Mouse (Mus musculus) cerebellum, postnatal 25 days (tissue): ENCODE measurements at regions not wholly inside any gene's neighbourhood (a gene's known extent, or its start where the extent isn't known, plus 50 kb on each side); places are given as distances from the start of the nearest gene placed in this dataset.

Source experiments
- DNase-seq, 2 experiments: peaks; one replicate each; pipeline ENCODE4 v3.0.0; 2021; ENCODE audit warnings: mixed read lengths in 2 of 2

- no peak for DNase-seq
Observed at GRCm38 (mm10) chr4:84177827-84178226, 497.2 kb downstream of the Bnc2 start.

DNA sequence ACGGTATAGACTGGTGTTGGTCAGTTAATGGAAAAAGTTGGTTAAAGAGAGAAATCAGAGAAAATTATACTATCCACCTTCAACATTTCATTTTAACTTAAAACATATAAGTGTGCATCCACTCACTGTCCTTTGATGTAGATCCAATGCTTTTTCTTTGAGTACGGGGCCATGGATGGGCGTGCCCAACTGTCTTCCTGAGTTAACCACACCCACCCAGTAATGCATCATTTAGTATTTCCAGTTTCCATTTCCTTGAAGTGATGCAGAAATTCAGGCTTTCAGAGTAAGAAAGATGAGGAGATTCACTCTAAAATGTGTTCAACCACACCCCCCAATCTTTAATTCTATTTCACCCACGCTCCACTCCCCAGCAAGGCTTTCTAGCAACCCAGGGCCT lies 490.6 kb downstream of the Bnc2 start:
- no peak for DNase-seq

DNA sequence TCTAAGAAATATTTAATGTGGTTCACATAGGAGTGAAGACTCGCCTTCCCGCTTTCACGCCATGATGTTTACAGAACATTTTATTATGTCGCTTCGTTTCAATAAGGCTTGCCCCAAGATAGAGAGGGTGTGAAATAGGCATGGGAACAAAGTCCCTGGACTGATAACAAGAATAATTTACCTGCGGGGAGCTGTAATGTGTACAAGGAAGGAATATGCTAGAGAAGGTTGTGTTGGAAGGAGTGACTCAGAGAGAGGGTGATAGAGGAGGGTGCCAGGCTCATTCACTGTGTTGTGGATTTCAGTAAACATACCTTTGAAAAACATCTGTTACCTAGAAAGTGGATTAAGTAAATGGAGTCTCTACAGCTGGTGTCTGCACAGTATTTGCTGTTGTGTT lies 490.2 kb downstream of the Bnc2 start:
- DNase-seq = no peak

DNA sequence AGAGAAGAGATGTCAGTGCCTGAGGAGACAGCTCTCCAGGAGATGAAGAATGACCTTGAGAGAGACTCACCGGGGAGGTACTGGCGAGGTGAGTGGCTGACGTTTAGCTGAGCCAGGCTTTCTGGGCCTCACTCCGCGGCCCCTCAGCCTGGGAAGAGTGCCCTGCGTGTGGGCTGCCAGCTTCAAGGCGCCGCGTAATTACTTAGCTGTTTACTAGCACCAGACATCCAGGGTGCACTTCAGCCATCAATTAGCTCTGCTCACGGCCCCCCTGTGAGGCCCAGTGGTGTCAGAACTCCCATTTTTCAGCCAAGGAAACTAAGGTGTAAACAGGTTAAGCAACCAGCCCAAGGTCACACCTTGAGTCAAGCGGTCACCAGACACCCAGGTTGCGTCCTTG lies 485.8 kb downstream of the Bnc2 start:
- DNase-seq = no peak

DNA sequence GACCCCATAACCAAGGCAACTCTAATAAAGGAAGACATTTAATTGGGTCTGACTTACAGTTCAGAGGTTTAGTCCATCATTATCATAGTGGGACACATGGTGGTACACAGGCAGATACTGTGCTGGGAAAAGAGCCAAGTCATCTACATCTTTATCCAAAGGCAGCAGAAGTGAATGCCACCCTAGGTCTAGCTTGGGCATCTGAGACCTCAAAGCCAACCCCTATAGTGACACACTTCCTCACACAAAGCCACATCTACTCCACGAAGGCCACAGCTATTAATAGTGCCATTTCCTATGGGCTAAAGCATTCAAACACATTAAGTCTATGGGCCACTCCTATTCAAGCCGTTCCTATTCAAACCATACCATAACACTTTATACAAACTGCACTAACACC lies 483.8 kb downstream of the Bnc2 start:
- no peak for DNase-seq

DNA sequence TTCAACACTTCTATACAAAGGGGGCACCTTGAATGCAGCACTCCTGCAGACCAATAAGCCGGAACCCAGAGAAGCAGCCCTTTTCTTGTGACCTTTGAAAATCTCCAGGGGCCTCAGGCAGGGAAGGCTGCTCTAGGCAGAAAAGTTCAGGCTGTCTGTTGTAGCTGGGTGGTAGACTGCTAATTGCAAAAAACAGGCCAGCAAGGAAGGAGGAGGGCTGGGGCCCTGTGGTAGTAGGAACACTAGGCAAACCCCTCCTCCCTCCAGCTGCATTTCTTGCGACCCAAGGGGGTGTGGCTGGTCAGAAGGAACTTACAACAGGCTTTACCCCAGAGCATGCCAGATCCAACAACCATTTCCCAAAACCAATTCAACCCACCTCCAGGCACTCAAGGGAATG lies 482.8 kb downstream of the Bnc2 start:
- DNase-seq = no peak

GRCm38 (mm10) chr4:84196732-84197131 lies 478.3 kb downstream of the Bnc2 start:
- no peak for DNase-seq

GRCm38 (mm10) chr4:84198176-84198575 lies 476.9 kb downstream of the Bnc2 start:
- DNase-seq = no peak

- peak in 1 of 2 experiments; percentile 8 for DNase-seq
Observed at GRCm38 (mm10) chr4:84199181-84199656, 475.9 kb downstream of the Bnc2 start.

GRCm38 (mm10) chr4:84201001-84201400 lies 474.1 kb downstream of the Bnc2 start:
- no peak for DNase-seq

GRCm38 (mm10) chr4:84202231-84202630 lies 472.8 kb downstream of the Bnc2 start:
- DNase-seq = no peak

GRCm38 (mm10) chr4:84203680-84204079 lies 471.4 kb downstream of the Bnc2 start:
- DNase-seq = no peak

DNA sequence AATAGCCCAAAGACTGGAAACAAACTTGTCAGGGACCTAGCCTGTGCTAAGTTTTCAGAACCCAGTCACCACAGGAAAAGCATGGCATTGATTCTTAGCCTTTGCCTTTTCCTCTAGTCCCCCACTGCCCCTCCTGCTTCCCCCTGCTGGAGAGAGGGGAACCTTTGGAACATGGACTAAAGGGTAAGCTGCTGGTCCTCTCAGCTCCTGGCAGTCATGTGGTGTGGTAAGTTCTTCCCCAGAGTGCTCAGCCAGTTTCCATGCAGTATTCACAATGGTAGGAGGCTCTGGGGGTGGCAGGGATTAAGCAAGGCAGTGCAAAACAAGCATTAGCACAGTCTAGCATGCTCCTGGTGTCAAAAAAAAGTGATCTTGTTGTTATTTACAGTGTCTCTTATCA lies 470.3 kb downstream of the Bnc2 start:
- DNase-seq = no peak

- no peak for DNase-seq
Observed at GRCm38 (mm10) chr4:84208175-84208574, 466.9 kb downstream of the Bnc2 start.

DNA sequence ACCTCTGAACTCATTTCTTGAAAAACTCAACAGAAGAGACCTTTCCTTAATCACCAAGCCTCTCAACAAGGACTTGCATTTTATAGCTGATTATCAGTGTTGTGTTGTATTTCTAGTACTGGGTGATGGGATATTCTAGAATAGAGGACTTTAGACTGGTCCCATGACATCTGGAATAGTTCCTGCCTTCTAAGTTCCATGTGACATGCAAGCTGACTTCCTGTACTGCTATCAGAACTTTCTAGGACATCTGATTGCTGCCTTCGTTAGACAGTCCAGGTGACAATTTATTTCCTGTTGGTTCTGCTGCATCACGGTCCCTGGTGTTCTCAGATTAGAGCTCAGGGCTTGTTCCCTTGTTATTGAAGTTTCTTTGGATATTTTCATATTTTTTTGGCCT lies 465.5 kb downstream of the Bnc2 start:
- DNase-seq = no peak

GRCm38 (mm10) chr4:84211311-84211875 lies 463.7 kb downstream of the Bnc2 start:
- DNase-seq = no peak

DNA sequence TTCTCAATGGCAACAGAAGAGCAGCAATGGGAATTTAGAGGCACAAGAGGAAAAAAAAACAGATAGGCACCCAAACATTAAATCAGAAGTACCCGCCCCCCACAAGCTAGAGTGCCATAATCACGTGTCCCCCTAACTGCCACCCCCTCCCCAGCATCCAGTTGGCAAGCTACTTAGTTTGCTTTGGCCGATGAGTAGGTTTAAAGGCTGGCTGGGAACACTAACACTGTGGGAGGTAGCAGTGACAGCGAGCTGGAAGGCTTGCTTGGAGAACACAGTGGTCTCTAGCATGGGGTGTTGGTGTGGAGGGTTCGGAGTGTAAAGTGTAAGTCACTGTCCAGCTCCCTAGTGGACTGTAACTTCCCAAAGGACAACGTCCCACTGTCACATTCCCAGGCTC lies 463.1 kb downstream of the Bnc2 start:
- no peak for DNase-seq

DNA sequence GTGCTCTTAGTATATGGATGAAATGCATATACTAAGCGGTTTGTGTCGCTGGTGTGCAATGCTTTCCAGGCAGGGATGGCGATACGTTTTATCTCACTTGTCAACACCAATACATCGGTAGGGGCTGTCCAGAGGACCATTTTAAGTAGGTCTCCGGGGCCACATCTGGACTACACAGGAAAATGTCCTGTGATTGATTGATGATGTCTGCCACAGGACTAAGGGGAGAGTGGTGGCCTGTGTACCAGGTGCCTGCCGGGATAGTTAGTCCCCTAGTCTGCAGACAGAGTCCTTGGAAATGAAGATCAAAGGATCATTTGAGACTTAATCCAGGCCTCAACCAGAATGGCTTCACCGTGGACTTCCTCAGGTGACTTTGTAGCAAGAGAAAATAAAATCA lies 460.6 kb downstream of the Bnc2 start:
- DNase-seq = no peak

- no peak for DNase-seq
Observed at GRCm38 (mm10) chr4:84218961-84219360, 456.1 kb downstream of the Bnc2 start.

DNA sequence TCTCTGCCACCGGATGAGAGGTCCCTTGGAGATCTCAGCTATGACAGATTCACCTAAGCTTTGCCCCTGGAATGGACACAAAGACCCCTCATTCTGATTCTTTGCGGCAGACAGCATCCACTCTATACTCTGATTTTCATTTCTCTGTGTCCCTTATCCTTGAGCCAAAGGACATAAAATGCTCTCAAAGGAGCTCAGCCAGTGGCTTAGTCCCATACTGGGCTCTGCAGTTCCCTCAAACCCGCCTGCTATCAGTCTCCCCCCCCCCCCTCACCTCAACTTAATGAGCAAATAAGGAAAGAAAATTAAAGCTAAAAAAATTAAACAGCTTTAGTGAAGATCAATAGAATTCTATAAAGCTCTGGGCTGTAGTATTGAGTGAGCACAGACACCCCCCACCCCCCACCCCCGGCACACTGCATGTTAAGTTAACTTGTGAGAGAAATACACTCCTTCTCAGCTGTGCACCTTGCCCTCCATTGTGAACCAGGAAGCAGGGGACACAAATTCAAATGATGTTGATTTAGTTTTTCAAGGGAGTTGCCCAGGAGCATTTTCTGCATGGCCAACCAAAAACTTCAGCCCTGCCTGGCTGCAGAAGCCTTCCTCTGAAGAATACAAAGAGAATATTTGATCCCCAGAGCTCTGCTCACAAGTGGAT lies 452.9 kb downstream of the Bnc2 start:
- DNase-seq = no peak

- no peak for DNase-seq
Observed at GRCm38 (mm10) chr4:84222805-84223335, 452.2 kb downstream of the Bnc2 start.

DNA sequence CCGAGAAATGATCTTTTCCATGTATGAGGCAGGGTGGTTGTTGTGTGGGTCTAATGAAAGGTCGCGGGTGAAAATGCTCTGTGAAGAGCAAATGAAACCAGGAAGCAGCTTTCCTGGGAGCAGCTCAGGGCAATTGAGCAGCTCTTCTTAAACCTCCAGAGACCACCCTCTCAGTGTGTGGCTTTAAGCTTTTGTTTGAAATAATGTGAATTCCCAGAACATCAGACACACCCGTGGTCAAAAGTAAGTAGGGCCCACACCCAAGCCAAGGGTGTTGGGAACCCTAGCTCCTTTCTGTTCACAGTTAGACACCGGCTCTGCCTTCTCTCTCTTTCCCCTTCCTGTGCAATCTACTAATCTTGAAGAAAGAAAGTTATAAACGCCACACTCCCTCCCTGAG lies 450.5 kb downstream of the Bnc2 start:
- DNase-seq = no peak
